Mouse (Mus musculus) midbrain, embryonic 12.5 days (tissue): Measurements from ENCODE around the gene Tvp23b. TPM values are rescaled to one million over a fixed set of nuclear protein-coding genes. Genes with fewer than 3 reads are reported as not detected.

Source experiments
- ATAC-seq: fragments of 200-750 bp; cut with Nextera tagmentation; 2 replicates; pipeline ENCODE4 v1.8.0; 2017; ENCODE audit warnings: low read depth, moderate TSS enrichment, moderate library complexity; ENCODE audit not compliant: low FRiP score
- H3K27ac ChIP-seq: fragments of 300-500 bp; sonication (generic); replicated peaks from 2 replicates; pipeline ENCODE4 v1.5.1; 2016; ENCODE audit warnings: mild to moderate bottlenecking
- H3K27me3 ChIP-seq: fragments of 300-500 bp; sonication (generic); 2 replicates; pipeline ENCODE4 v1.6.1; 2016; ENCODE audit warnings: mild to moderate bottlenecking
- H3K36me3 ChIP-seq: fragments of 300-500 bp; sonication (generic); 2 replicates; pipeline ENCODE4 v1.6.1; 2016
- H3K4me1 ChIP-seq: fragments of 300-500 bp; sonication (generic); 2 replicates; pipeline ENCODE4 v1.6.1; 2016
- H3K4me2 ChIP-seq: fragments of 300-500 bp; sonication (generic); replicated peaks from 2 replicates; pipeline ENCODE4 v1.6.1; 2016; ENCODE audit warnings: mild to moderate bottlenecking, moderate library complexity
- H3K4me3 ChIP-seq: fragments of 300-500 bp; sonication (generic); 2 replicates; pipeline ENCODE4 v1.5.1; 2016; ENCODE audit warnings: mild to moderate bottlenecking
- H3K9ac ChIP-seq: fragments of 300-500 bp; sonication (generic); replicated peaks from 2 replicates; pipeline ENCODE4 v1.6.1; 2016; ENCODE audit warnings: mild to moderate bottlenecking, moderate library complexity
- H3K9me3 ChIP-seq: fragments of 300-500 bp; sonication (generic); 2 replicates; pipeline ENCODE4 v1.6.1; 2016; ENCODE audit warnings: mild to moderate bottlenecking
- WGBS: fragments of 180-500 bp; shearing (Covaris S2); methylation state at CpG from one replicate; pipeline ENCODE4 v1.1.7; 2016; 5-methylcytosine and 5-hydroxymethylcytosine counted together
- polyA plus RNA-seq: library from polyadenylated mRNA; unstranded; fragments of >200 nt; fragmentation: Nextera tagmentation; extraction: Ambion mirVana; gene quantifications from 2 replicates; pipeline ENCODE4 v1.2.1, GENCODE M21; 2016

Gene Tvp23b
- polyA plus RNA-seq, 1 experiment from 2014 or later, result 46.1 TPM

DNA sequence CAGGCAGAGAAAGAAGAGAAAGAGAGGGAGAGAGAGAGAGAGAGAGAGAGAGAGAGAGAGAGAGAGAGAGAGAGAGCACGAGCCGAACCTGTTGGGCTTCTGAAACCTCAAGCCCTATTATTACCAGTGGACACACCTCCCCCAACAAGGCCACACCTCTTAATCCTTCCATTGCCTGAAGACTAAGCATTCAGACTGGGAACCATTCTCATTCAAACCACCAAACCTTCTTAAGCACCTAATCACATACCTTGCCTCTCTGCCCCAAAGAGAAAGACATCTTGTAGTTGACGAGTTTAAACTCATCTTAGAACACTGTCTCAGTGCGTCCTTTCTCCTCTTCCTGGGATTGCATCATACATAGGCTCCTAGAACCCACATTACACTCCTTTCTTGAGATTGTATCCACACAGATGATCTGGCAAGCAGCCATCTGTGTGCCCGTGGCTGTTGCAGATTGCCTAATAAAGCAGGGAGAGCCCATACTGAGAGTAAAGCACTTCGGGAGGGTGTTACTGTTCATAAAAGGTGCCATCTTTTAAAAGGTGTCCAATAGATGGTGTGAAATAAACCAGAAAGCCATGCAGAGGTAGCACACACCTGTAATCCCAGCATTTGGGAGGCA is 24.7 kb downstream of the Tvp23b start:
- Histone ChIP-seq H3K36me3 (no peaks in the 10 kb centered on the region), H3K4me1 (no peaks in the 10 kb centered on the region), H3K4me2 (no peak overlapping the region), H3K9ac (no peak overlapping the region), H3K4me3 (no peak overlapping the region), H3K27me3 (no peaks in the 10 kb centered on the region; the same call in 1 of the 2 replicates), H3K9me3 (no peaks in the 10 kb centered on the region), H3K27ac (no peak overlapping the region)
- 56% methylated on average over 6 of the region's 6 CpGs for WGBS
- ATAC-seq, result no peak

DNA sequence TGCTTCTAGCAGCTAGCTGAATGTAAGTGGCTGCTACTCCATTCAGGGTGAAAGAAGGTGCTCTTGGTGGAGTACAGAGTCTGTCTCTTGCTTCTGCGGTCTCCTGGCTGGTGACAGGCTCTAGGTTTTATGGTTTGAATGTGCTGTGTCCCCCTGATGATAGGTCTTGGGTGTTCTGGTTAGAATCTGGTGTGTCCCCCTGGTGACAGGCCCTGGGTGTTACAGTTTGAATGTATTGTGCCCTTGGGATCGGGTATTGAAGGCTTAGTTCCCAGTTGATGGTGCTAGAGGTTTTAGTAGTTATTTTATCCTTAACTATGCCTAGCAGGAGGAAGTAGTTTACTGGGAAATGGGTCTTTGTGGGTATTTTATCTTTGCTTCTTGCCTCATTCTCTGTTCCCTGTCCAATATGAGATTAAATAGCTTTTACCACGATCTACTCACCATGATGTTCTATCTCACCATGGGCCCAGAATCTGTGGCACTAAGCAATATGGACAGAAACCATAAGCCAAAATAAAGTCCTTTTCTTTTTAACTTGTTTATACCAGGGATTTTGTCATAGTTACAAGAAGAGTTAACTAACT is 30.6 kb downstream of the Tvp23b start:
- H3K27me3 ChIP-seq, result no peaks in the 10 kb centered on the region; the same call in none of the 2 replicates
- no peaks in the 10 kb centered on the region for H3K36me3 ChIP-seq
- 0 out of 2 replicates have a peak, but pooled peaks cover 8% of the 10 kb centered on the region for H3K4me1 ChIP-seq
- H3K4me3 ChIP-seq, result no peak overlapping the region
- H3K9me3 ChIP-seq, result no peaks in the 10 kb centered on the region
- ATAC-seq, result no peak
- H3K4me2 ChIP-seq, result no peak overlapping the region
- no peak overlapping the region for H3K9ac ChIP-seq
- no peak overlapping the region for H3K27ac ChIP-seq
- 81% methylated on average over 3 of the region's 3 CpGs for WGBS

DNA sequence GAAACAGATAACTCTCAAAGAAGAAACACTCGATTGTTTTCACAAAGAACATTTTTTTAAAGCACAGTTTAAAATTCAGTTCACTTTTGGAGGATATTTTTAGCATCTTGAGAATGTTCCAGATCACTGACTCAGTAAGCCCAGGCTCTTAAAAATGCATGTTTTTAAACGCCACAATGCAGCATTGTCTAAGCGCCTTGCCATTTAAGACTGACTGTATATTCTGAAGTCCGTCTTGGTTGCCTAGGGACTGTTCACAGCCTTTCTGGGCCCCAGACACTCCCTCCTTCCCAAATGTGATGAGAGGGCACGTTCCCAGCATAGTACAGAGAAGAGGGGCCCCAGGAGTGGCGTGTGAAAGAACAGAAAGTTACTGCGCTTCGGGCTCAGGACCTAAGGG is 32.1 kb downstream of the Tvp23b start:
- 41% methylated on average over 8 of the region's 8 CpGs for WGBS
- H3K27ac ChIP-seq, result no peak overlapping the region

DNA sequence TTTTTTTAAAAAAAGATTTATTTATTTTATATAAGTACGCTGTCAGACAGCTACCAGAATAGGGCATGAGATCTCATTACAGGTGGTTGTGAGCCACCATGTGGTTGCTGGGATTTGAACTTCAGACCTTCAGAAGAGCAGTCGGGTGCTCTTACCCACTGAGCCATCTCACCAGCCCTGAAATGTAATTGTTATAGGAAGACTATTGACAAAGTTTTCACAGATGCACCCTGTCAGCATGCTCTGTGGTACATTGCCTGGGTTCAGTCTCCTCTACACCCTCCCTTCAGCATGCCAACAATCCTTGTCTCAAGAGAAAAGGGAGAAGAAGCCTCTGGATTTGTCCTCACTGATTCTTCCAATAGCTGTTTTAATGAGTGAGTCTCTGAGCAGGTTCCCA is 33.9 kb downstream of the Tvp23b start:
- Histone ChIP-seq H3K9ac (no peak overlapping the region), H3K27ac (no peak overlapping the region), H3K4me2 (no peak overlapping the region), H3K9me3 (no peaks in the 10 kb centered on the region), H3K27me3 (no peaks in the 10 kb centered on the region; the same call in none of the 2 replicates), H3K4me1 (0 out of 2 replicates have a peak, but pooled peaks cover 8% of the 10 kb centered on the region), H3K4me3 (no peak overlapping the region), H3K36me3 (no peaks in the 10 kb centered on the region)
- WGBS, result 99% methylated on average over 2 of the region's 2 CpGs
- no peak for ATAC-seq

More for the DNA sequence above, 32.1 kb downstream of the Tvp23b start:
- H3K9me3 ChIP-seq, result no peaks in the 10 kb centered on the region
- no peak overlapping the region for H3K4me3 ChIP-seq
- ATAC-seq, result no peak; the same call in 1 of the 2 replicates
- H3K4me2 ChIP-seq, result no peak overlapping the region
- no peak overlapping the region for H3K9ac ChIP-seq
- H3K36me3 ChIP-seq, result no peaks in the 10 kb centered on the region
- H3K27me3 ChIP-seq, result no peaks in the 10 kb centered on the region; the same call in none of the 2 replicates
- 0 out of 2 replicates have a peak, but pooled peaks cover 8% of the 10 kb centered on the region for H3K4me1 ChIP-seq

DNA sequence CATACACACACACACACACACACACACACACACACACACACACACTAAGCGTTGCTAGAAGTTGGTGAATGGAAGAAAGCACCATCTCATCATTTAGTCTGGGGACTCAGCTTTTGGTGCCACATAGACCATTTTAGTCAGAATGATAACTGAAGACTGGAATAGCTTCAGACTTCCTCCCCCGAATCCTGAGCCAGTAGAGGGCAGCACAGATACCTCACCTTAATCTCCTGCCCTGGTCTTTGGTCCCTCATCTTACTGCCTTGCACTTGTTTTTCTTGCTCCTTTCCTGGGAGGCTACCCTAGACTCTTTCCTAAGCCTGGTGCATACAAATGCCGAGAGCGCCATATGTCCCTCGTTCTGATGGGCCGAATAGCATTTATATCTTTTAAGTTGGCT is 35.3 kb downstream of the Tvp23b start:
- no peak overlapping the region for H3K4me3 ChIP-seq
- 63% methylated on average over 6 of the region's 6 CpGs for WGBS

DNA sequence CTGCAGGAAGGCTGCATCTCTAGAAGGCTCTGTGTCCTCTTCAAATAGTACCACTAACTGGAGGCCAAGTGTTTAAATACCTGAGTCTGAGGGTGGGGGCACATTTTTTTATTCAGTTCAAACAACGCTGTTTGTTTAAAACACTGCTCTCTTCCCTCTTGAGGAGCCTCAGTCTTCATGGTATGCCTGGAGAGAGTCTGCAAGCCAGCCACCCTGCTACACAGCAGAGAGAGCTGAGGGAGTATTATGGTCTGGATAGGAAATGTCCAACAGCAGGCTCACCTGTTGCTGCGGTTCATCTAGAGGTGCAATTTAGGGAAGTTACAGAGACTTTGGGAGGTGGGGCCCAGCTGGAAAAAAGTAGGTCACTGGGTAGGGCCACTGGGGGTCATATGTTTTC is 36.2 kb downstream of the Tvp23b start:
- H3K9ac ChIP-seq, result no peak overlapping the region
- 88% methylated on average over 2 of the region's 2 CpGs for WGBS
- no peaks in the 10 kb centered on the region for H3K9me3 ChIP-seq
- H3K4me2 ChIP-seq, result no peak overlapping the region
- no peak overlapping the region for H3K27ac ChIP-seq
- no peak overlapping the region for H3K4me3 ChIP-seq
- H3K36me3 ChIP-seq, result no peaks in the 10 kb centered on the region
- H3K4me1 ChIP-seq, result 0 out of 2 replicates have a peak, but pooled peaks cover 8% of the 10 kb centered on the region
- no peaks in the 10 kb centered on the region; the same call in 1 of the 2 replicates for H3K27me3 ChIP-seq
- ATAC-seq, result no peak

More for the DNA sequence above, 35.3 kb downstream of the Tvp23b start:
- Histone ChIP-seq H3K36me3 (no peaks in the 10 kb centered on the region), H3K4me1 (0 out of 2 replicates have a peak, but pooled peaks cover 8% of the 10 kb centered on the region), H3K9ac (no peak overlapping the region), H3K4me2 (no peak overlapping the region), H3K9me3 (no peaks in the 10 kb centered on the region), H3K27me3 (no peaks in the 10 kb centered on the region; the same call in 1 of the 2 replicates), H3K27ac (no peak overlapping the region)
- no peak for ATAC-seq

DNA sequence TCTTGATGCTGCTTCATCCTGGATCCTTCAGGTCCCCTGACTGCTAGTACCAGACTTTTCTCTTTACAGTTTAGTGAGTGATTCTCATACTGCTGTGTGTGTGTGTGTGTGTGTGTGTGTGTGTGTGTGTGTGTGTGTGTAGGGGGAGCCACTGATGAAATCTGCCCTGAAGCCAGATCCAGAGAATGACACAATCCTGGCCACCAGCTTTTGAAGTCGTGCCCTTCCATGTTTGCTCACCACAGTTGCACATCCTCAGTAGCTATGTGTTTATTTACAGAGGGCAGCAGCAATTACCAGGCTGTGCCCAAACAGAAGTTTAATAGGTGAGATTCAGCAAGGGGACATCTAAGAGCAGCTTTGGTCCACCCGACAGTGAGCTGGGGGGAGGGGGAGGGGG is 37.5 kb downstream of the Tvp23b start:
- no peak for ATAC-seq
- no peak overlapping the region for H3K9ac ChIP-seq
- 0 out of 2 replicates have a peak, but pooled peaks cover under 1% of the 10 kb centered on the region for H3K4me1 ChIP-seq
- H3K27me3 ChIP-seq, result no peaks in the 10 kb centered on the region; the same call in 1 of the 2 replicates
- H3K9me3 ChIP-seq, result no peaks in the 10 kb centered on the region
- H3K4me3 ChIP-seq, result no peak overlapping the region
- H3K36me3 ChIP-seq, result no peaks in the 10 kb centered on the region
- H3K27ac ChIP-seq, result no peak overlapping the region
- WGBS, result 45% methylated on average over 2 of the region's 2 CpGs
- H3K4me2 ChIP-seq, result no peak overlapping the region

DNA sequence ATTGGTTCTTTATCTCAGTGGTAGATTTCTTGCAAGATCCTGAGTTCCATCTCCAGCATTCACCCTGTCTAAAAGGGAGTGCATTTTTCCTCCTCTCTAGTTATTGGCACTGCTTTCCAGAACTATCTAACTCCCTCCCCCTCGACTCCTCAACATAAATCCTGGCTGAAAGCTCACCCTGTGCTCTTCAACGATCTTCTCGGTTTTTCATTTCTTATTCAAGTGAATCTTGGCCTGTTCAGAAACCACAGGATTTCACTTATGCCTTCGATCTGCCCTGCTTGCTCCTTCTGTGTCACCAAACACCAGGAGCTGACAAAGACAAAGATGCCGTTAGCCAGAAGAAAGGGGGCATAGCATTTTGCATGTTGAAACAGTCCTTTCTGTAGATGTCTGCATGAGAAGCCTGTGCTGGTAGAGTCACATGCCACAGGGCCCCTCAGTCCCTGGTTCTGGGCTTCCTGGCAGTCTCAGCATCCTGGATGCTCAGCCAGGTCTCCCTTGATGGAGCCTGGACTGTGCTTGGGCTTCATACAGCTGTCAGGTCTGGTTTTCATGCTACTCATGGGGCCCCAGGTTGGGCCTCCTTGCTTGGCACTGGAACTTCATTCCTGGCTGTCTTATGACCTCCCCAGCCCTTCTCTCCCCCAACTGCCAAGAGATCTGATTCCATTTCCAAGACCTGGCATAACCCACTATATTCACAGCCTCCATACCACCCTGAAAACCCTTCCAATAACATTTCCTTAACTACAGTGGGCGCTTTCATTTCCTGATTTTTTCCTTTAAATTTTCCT is 40.9 kb downstream of the Tvp23b start:
- WGBS, result 80% methylated on average over 6 of the region's 6 CpGs
- no peak overlapping the region for H3K9ac ChIP-seq
- no peaks in the 10 kb centered on the region for H3K4me1 ChIP-seq
- H3K36me3 ChIP-seq, result no peaks in the 10 kb centered on the region
- H3K4me3 ChIP-seq, result no peak overlapping the region
- no peak overlapping the region for H3K27ac ChIP-seq
- H3K27me3 ChIP-seq, result no peaks in the 10 kb centered on the region
- no peak overlapping the region for H3K4me2 ChIP-seq
- ATAC-seq, result no peak
- H3K9me3 ChIP-seq, result no peaks in the 10 kb centered on the region

DNA sequence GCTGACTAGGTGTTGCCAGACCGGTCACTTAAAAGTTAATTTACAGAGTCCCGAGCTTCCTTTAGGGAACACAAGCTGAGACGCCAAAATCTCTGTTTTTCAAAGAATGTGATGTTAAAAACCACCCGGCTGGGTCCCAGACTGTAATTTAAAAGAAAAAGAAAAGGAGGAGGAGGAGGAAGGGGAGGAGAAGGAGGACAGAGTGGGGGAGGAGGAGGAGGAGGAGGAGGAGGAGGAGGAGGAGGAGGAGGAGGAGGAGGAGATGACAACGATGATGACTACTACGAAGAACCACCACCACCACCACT is 41.4 kb downstream of the Tvp23b start:
- H3K4me2 ChIP-seq, result peak overlapping the region; percentile 46
- no peaks in the 10 kb centered on the region for H3K27me3 ChIP-seq
- no peaks in the 10 kb centered on the region for H3K36me3 ChIP-seq
- no peak for ATAC-seq
- H3K9ac ChIP-seq, result no peak overlapping the region
- H3K9me3 ChIP-seq, result no peaks in the 10 kb centered on the region
- no peaks in the 10 kb centered on the region for H3K4me1 ChIP-seq
- H3K27ac ChIP-seq, result no peak overlapping the region
- 39% methylated on average over 4 of the region's 6 CpGs for WGBS
- H3K4me3 ChIP-seq, result peak overlapping the region; percentile 30

DNA sequence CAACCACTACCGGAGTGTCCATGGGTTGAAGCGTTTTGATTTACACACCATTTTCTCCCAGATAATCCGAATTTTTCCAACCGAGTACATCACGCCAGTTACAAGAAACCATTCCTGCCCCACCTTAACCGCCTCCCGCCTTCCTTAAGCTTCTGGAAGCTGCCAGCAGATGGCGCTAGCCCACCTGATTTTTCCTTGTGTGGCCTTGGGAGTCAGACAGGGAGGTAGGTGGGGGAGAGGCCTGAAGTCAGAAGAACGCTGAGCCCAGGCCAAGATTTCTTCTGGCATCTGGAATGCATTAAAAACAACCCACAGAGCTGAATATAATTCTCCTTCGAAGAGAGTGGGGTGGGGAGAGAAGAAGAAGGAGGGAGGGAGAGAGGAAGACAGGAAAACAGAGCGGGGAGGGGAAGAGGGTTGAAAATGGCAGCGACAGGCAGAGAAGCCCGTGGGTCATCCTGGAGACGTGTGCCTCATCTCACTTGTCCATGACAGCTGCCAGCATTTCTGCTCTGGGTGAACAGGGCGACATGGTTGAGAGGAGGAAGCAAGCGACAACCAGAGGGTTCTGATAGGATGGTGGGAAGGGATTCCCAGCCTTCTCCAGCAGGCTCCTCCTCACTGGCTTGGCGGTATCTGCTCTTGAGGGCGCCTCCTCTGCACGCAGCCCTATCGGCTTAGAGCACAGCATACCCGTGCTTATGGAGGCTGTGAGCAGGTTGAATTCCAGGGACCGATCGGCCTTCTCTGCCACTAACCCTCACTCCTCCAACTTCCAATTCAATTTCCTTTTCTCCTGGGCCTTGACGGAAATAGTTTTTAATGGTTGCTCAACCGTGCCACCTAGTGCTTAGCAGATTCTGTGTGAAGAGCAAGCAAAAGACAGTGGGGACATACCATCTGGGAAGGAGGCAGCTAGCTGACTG is 42.1 kb downstream of the Tvp23b start:
- Histone ChIP-seq H3K36me3 (no peaks in the 10 kb centered on the region), H3K27ac (no peak overlapping the region), H3K4me1 (no peaks in the 10 kb centered on the region), H3K4me3 (peak overlapping the region; percentile 30), H3K9ac (no peak overlapping the region), H3K4me2 (peak overlapping the region; percentile 46), H3K27me3 (no peaks in the 10 kb centered on the region), H3K9me3 (no peaks in the 10 kb centered on the region)
- peak; percentile 63 for ATAC-seq
- WGBS, result 28% methylated on average over 25 of the region's 25 CpGs

DNA sequence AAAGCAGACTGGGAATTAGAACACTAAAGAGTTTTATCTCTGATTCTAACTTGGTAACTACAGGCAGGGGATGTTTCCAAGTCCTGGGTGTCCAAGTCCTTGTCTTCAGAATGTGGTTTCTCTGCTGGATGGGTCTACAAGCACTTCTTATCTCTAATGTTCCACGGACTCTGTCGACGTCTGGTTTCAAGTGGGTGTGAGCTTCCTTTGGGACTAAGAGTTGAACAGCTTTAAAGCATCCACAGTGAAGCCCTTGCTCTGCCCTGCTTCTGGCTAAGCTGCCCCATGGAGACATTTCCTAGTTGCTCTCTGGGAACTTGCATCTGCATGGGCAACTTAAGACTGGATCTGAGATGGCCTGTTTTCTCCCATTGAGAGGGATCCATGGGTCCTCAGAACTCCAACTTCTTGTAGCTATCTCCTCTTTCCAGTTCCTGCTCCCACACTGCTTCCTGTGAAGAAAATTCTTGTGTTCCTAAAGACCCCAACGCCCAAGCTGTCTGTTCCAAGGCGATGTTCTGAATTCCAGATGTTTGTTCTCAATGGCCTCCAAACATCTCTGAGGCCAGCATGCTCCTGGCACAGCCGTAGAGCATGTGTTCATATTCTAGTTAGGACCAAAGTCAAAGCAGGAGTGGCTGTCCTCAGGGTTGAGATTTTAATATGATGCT is 45.0 kb downstream of the Tvp23b start:
- H3K36me3 ChIP-seq, result no peaks in the 10 kb centered on the region
- ATAC-seq, result no peak
- WGBS, result 89% methylated on average over 6 of the region's 6 CpGs
- no peak overlapping the region for H3K27ac ChIP-seq
- no peak overlapping the region for H3K4me2 ChIP-seq
- H3K27me3 ChIP-seq, result no peaks in the 10 kb centered on the region
- H3K4me1 ChIP-seq, result no peaks in the 10 kb centered on the region
- no peak overlapping the region for H3K4me3 ChIP-seq
- H3K9me3 ChIP-seq, result no peaks in the 10 kb centered on the region
- no peak overlapping the region for H3K9ac ChIP-seq
